Mouse (Mus musculus): ENCODE data around the gene Tmem141. TPM values are rescaled to one million over a fixed set of nuclear protein-coding genes. Genes with fewer than 3 reads are reported as not detected.

Tmem141 gene
- polyA plus RNA-seq, 1 experiment from 2014 or later = 29.9 TPM

DNA sequence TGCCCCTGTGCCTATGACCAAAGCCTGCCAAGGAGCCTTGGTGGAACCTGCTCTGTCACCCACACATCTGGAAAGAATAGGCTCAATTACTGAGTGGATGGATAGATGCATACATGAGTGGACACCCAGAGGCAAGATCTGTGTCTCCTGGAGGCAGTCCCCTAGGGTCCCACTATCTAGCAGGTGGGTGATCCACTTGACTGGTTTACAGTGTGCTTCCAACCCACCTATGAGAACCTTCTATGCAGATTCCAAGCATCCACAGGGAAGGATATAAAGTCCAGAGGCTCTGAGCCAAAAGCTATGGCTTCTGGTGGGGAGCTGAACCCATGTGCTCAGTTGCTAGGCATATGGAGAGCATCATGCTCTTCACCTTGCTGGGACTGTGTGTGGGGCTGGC, 35.8 kb upstream of the Tmem141 start, which contains the start of gene Lcn5:
Lcn5 (plus strand) TSS at position 301 of the 400 bp plus-strand sequence.
- Histone ChIP-seq H3K4me3 (ENCODE audit: low read depth, low read length) (no peak within 1 kb of the TSS), H3K27me3 (replicated peaks; ENCODE audit: insufficient read depth, low read length) (no peaks in the 10 kb centered on the region), H3K9ac (replicated peaks; ENCODE audit: low read depth) (no peak within 1 kb of the TSS), H3K4me2 (replicated peaks; ENCODE audit: low read depth, low read length) (no peak within 1 kb of the TSS), H3K27ac (ENCODE audit: low read length) (no peak within 1 kb of the TSS), H3K36me3 (ENCODE audit: insufficient read depth, low read length) (no peaks in the 10 kb centered on the region), H3K4me1 (ENCODE audit: insufficient read depth, low read depth, low read length) (no peaks in the 10 kb centered on the region), H3K9me3 (ENCODE audit: low read length) (no peaks in the 10 kb centered on the region)
- DNase-seq (ENCODE audit: low spot score) (no peak), ATAC-seq (no peak)
- TF ChIP-seq CTCF (IDR thresholded peaks at IDR 0.05) (no peak), EP300 (IDR thresholded peaks at IDR 0.05) (no peak)

DNA sequence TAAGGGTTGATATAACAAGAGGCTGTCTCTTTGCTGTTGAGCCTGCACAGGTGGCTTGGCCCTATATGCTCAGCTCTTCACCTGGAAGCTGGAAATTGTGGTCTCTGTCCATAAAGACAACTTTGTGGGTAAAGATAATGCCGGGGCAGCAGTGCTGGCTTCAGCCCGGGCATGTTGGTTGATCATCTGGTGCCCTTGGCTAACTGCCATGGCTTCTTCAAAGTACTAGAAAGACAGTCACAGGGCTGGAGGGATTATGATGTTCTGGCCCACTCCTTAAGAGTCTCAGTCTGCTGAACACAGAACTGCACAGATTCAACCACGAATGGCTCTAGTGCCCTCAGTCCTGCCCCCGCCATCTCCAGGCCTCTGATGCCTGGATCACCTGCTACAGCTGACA, 35.4 kb upstream of the Tmem141 start:
- TF ChIP-seq CTCF (IDR thresholded peaks at IDR 0.05) (no peak), EP300 (IDR thresholded peaks at IDR 0.05) (no peak)
- H3K27me3 ChIP-seq (replicated peaks; ENCODE audit: insufficient read depth, low read length) = no peaks in the 10 kb centered on the region
- H3K4me2 ChIP-seq (replicated peaks; ENCODE audit: low read depth, low read length) = no peak overlapping the region
- DNase-seq (ENCODE audit: low spot score) = no peak
- H3K9me3 ChIP-seq (ENCODE audit: low read length) = no peaks in the 10 kb centered on the region
- H3K4me1 ChIP-seq (ENCODE audit: insufficient read depth, low read depth, low read length) = no peaks in the 10 kb centered on the region
- no peak for ATAC-seq
- no peaks in the 10 kb centered on the region for H3K36me3 ChIP-seq (ENCODE audit: insufficient read depth, low read length)
- no peak overlapping the region for H3K9ac ChIP-seq (replicated peaks; ENCODE audit: low read depth)
- no peak overlapping the region for H3K4me3 ChIP-seq (ENCODE audit: low read depth, low read length)
- 65% methylated on average over 4 of the region's 4 CpGs for WGBS
- no peak overlapping the region for H3K27ac ChIP-seq (ENCODE audit: low read length)

- TF ChIP-seq EP300 (IDR thresholded peaks at IDR 0.05) = no peak
- no peak for TF ChIP-seq CTCF (IDR thresholded peaks at IDR 0.05)
- DNase-seq (ENCODE audit: low spot score) = no peak
Measured at GRCm38 (mm10) chr2:25656691-25657090, 34.9 kb upstream of the Tmem141 start.

DNA sequence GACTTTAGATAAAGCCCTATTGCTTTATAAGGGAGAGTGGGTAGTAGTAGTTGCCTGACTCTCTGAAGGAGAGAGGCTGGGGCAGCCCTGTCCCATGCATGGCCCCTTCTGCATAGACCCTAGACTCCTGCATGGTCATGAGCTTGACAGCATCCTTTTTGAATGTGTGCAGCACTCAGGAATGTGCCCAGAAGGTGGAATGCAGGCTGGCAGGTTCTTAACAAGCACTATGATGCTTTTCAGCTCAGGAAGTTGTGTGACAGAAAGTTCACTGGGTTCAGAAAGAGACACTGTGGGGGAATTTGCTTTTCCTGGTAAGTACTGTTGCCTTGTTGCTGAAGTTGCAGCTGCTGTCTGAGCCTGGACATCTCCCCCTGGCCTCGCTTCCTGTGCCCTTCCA, 32.7 kb upstream of the Tmem141 start:
- Histone ChIP-seq H3K9ac (replicated peaks; ENCODE audit: low read depth) (no peak overlapping the region), H3K4me3 (ENCODE audit: low read depth, low read length) (no peak overlapping the region), H3K4me1 (ENCODE audit: insufficient read depth, low read depth, low read length) (no peaks in the 10 kb centered on the region), H3K4me2 (replicated peaks; ENCODE audit: low read depth, low read length) (no peak overlapping the region), H3K27me3 (replicated peaks; ENCODE audit: insufficient read depth, low read length) (no peaks in the 10 kb centered on the region), H3K36me3 (ENCODE audit: insufficient read depth, low read length) (no peaks in the 10 kb centered on the region), H3K9me3 (ENCODE audit: low read length) (no peaks in the 10 kb centered on the region), H3K27ac (ENCODE audit: low read length) (no peak overlapping the region)
- TF ChIP-seq EP300 (IDR thresholded peaks at IDR 0.05) = no peak
- ATAC-seq (0 out of 2 replicates have a peak, but pooled peaks have one; percentile 16), DNase-seq (ENCODE audit: low spot score) (peak; percentile 13)
- 23% methylated on average over 1 of the region's 1 CpGs for WGBS

More at GRCm38 (mm10) chr2:25656691-25657090, 34.9 kb upstream of the Tmem141 start:
- H3K4me3 ChIP-seq (ENCODE audit: low read depth, low read length) = no peak overlapping the region
- no peak overlapping the region for H3K27ac ChIP-seq (ENCODE audit: low read length)
- H3K4me1 ChIP-seq (ENCODE audit: insufficient read depth, low read depth, low read length) = no peaks in the 10 kb centered on the region
- no peaks in the 10 kb centered on the region for H3K36me3 ChIP-seq (ENCODE audit: insufficient read depth, low read length)
- H3K27me3 ChIP-seq (replicated peaks; ENCODE audit: insufficient read depth, low read length) = no peaks in the 10 kb centered on the region
- H3K4me2 ChIP-seq (replicated peaks; ENCODE audit: low read depth, low read length) = no peak overlapping the region
- WGBS = 78% methylated on average over 4 of the region's 4 CpGs
- ATAC-seq = no peak
- no peaks in the 10 kb centered on the region for H3K9me3 ChIP-seq (ENCODE audit: low read length)
- no peak overlapping the region for H3K9ac ChIP-seq (replicated peaks; ENCODE audit: low read depth)

DNA sequence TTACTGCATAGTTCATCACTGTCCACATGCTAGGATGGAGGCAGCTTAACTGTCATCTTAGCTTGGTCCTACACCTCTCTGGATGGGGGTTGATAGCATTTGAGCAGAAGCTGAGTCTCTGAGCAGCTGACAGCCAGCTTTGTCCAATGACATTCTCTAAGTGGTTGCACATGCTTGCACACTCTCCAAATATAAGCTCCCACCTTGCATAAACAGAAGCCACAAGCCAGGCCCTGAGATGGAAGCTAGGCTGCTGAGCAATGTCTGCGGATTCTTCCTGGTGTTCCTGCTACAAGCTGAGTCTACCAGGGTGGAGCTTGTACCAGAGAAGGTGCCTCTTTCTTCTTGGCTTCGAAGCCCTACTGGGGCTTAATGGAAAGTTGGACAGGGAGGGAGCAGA, 31.1 kb upstream of the Tmem141 start, which contains the start of gene Lcn8:
Lcn8 (plus strand) TSS at position 219 of the 400 bp plus-strand sequence.
- TF ChIP-seq CTCF (IDR thresholded peaks at IDR 0.05) (no peak), EP300 (IDR thresholded peaks at IDR 0.05) (no peak)
- Histone ChIP-seq H3K27me3 (replicated peaks; ENCODE audit: insufficient read depth, low read length) (no peaks in the 10 kb centered on the region), H3K4me1 (ENCODE audit: insufficient read depth, low read depth, low read length) (no peaks in the 10 kb centered on the region), H3K9me3 (ENCODE audit: low read length) (no peaks in the 10 kb centered on the region), H3K9ac (replicated peaks; ENCODE audit: low read depth) (no peak within 1 kb of the TSS), H3K36me3 (ENCODE audit: insufficient read depth, low read length) (no peaks in the 10 kb centered on the region), H3K4me2 (replicated peaks; ENCODE audit: low read depth, low read length) (no peak within 1 kb of the TSS), H3K4me3 (ENCODE audit: low read depth, low read length) (no peak within 1 kb of the TSS), H3K27ac (ENCODE audit: low read length) (no peak within 1 kb of the TSS)
- no peak for DNase-seq (ENCODE audit: low spot score)
- 68% methylated on average over 2 of the region's 2 CpGs for WGBS
- ATAC-seq = no peak

- Histone ChIP-seq H3K27me3 (replicated peaks; ENCODE audit: insufficient read depth, low read length) (no peaks in the 10 kb centered on the region), H3K4me3 (ENCODE audit: low read depth, low read length) (no peak overlapping the region), H3K4me2 (replicated peaks; ENCODE audit: low read depth, low read length) (no peak overlapping the region), H3K4me1 (ENCODE audit: insufficient read depth, low read depth, low read length) (no peaks in the 10 kb centered on the region), H3K27ac (ENCODE audit: low read length) (no peak overlapping the region), H3K9ac (replicated peaks; ENCODE audit: low read depth) (no peak overlapping the region), H3K9me3 (ENCODE audit: low read length) (no peaks in the 10 kb centered on the region), H3K36me3 (ENCODE audit: insufficient read depth, low read length) (no peaks in the 10 kb centered on the region)
- TF ChIP-seq CTCF (IDR thresholded peaks at IDR 0.05) (peak; percentile 69), EP300 (IDR thresholded peaks at IDR 0.05) (no peak)
- DNase-seq (ENCODE audit: low spot score) (no peak), ATAC-seq (no peak)
- 19% methylated on average over 6 of the region's 6 CpGs for WGBS
Measured at GRCm38 (mm10) chr2:25639890-25640289, 18.1 kb upstream of the Tmem141 start.

GRCm38 (mm10) chr2:25634046-25634445, 12.2 kb upstream of the Tmem141 start:
- no peak for DNase-seq (ENCODE audit: low spot score)
- no peak overlapping the region for H3K27ac ChIP-seq (ENCODE audit: low read length)
- WGBS = 50% methylated on average over 1 of the region's 1 CpGs

More at GRCm38 (mm10) chr2:25634046-25634445, 12.2 kb upstream of the Tmem141 start:
- Histone ChIP-seq H3K9ac (replicated peaks; ENCODE audit: low read depth) (no peak overlapping the region), H3K4me1 (ENCODE audit: insufficient read depth, low read depth, low read length) (no peaks in the 10 kb centered on the region), H3K4me3 (ENCODE audit: low read depth, low read length) (no peak overlapping the region), H3K36me3 (ENCODE audit: insufficient read depth, low read length) (no peaks in the 10 kb centered on the region), H3K9me3 (ENCODE audit: low read length) (no peaks in the 10 kb centered on the region), H3K27me3 (replicated peaks; ENCODE audit: insufficient read depth, low read length) (no peaks in the 10 kb centered on the region), H3K4me2 (replicated peaks; ENCODE audit: low read depth, low read length) (no peak overlapping the region)
- no peak for ATAC-seq
- TF ChIP-seq CTCF (IDR thresholded peaks at IDR 0.05) (peak; percentile 29), EP300 (IDR thresholded peaks at IDR 0.05) (no peak)

All from lung, postnatal 0 days (tissue).